Mouse (Mus musculus) heart, embryonic 14.5 days (tissue): Measurements from ENCODE around the gene Apol8. TPM values are rescaled to one million over a fixed set of nuclear protein-coding genes. Genes with fewer than 3 reads are reported as not detected.
A peak's percentile ranks its signal among the peaks of the same experiment; 100 is the strongest.
"Not testable (repeated sequence)": the region's sequence is repeated elsewhere in the genome, so short reads cannot be mapped to it uniquely, and the experiment has no call there.

Source experiments
- ATAC-seq: fragments of 200-750 bp; cut with Nextera tagmentation; 2 replicates; pipeline ENCODE4 v1.8.0; 2017; ENCODE audit warnings: low read depth, moderate TSS enrichment; ENCODE audit not compliant: insufficient number of reproducible peaks, insufficient read depth, low FRiP score
- H3K27ac ChIP-seq, 2 experiments: fragments of 200-500 bp in 1 of 2; fragments of 300-500 bp in 1 of 2; sonication (generic) in 1 of 2; replicated peaks in 1 of 2; 2 replicates each; pipeline ENCODE4 v1.5.1; 2012 to 2014; ENCODE audit warnings: low read depth in 2 of 2, low read length in 2 of 2, control low read depth in 1 of 2, mild to moderate bottlenecking in 1 of 2, mixed read lengths in 1 of 2; ENCODE audit not compliant: control insufficient read depth in 1 of 2, insufficient read depth in 1 of 2
- H3K27me3 ChIP-seq: fragments of 300-500 bp; sonication (generic); 2 replicates; pipeline ENCODE4 v1.6.1; 2014; ENCODE audit warnings: mild to moderate bottlenecking, low read length, control low read depth; ENCODE audit not compliant: control insufficient read depth, insufficient read depth
- H3K36me3 ChIP-seq: fragments of 300-500 bp; sonication (generic); 2 replicates; pipeline ENCODE4 v1.6.1; 2014; ENCODE audit warnings: mild to moderate bottlenecking, control low read depth, low read length, mixed read lengths; ENCODE audit not compliant: control insufficient read depth, insufficient read depth
- H3K4me1 ChIP-seq, 2 experiments: fragments of 200-500 bp in 1 of 2; fragments of 300-500 bp in 1 of 2; sonication (generic) in 1 of 2; 2 replicates each; pipeline ENCODE4 v1.6.1; 2012 to 2014; ENCODE audit warnings: low read length in 2 of 2, control low read depth in 1 of 2, mixed read lengths in 1 of 2; ENCODE audit not compliant: control insufficient read depth in 2 of 2, insufficient read depth in 2 of 2
- H3K4me2 ChIP-seq: fragments of 300-500 bp; sonication (generic); 2 replicates; pipeline ENCODE4 v1.6.1; 2014; ENCODE audit warnings: mild to moderate bottlenecking, low read length
- H3K4me3 ChIP-seq, 2 experiments: fragments of 200-500 bp in 1 of 2; fragments of 300-500 bp in 1 of 2; sonication (generic) in 1 of 2; 2 replicates each; pipeline ENCODE4 v1.5.1; 2012 to 2014; ENCODE audit warnings: low read length in 2 of 2, mild to moderate bottlenecking in 2 of 2, control low read depth in 1 of 2, low read depth in 1 of 2, moderate library complexity in 1 of 2; ENCODE audit not compliant: control insufficient read depth in 1 of 2, insufficient read depth in 1 of 2
- H3K9ac ChIP-seq: fragments of 300-500 bp; sonication (generic); 2 replicates; pipeline ENCODE4 v1.6.1; 2014; ENCODE audit warnings: mild to moderate bottlenecking, low read length
- H3K9me3 ChIP-seq: fragments of 300-500 bp; sonication (generic); 2 replicates; pipeline ENCODE4 v1.6.1; 2016; ENCODE audit warnings: low read length, control low read depth; ENCODE audit not compliant: control insufficient read depth
- WGBS: fragments of 180-500 bp; shearing (Covaris S2); extraction: QIAGEN DNeasy Blood & Tissue Kit; methylation state at CpG from one replicate; pipeline ENCODE4 v1.1.7; 2014; 5-methylcytosine and 5-hydroxymethylcytosine counted together
- polyA plus RNA-seq: library from polyadenylated mRNA; unstranded; fragments of >200 nt; fragmentation: Nextera tagmentation; extraction: Ambion mirVana; gene quantifications from 2 replicates; pipeline ENCODE4 v1.2.1, GENCODE M21; 2014

Apol8 gene
- polyA plus RNA-seq, 1 experiment from 2014 or later: not detected

- H3K9ac ChIP-seq, H3K27ac ChIP-seq, H3K4me3 ChIP-seq, H3K36me3 ChIP-seq, H3K9me3 ChIP-seq, H3K4me1 ChIP-seq, ATAC-seq, H3K27me3 ChIP-seq, H3K4me2 ChIP-seq: not testable (repeated sequence)
- 59% methylated on average over 2 of the region's 6 CpGs for WGBS
These were observed 38.6 kb downstream of the Apol8 start for GRCm38 (mm10) chr15:77718240-77718639.

GRCm38 (mm10) chr15:77708936-77709335 lies 47.9 kb downstream of the Apol8 start:
- 0 out of 2 replicates have a peak, but pooled peaks have one; percentile 66 for ATAC-seq

GRCm38 (mm10) chr15:77705306-77705705 lies 51.5 kb downstream of the Apol8 start:
- H3K4me2 ChIP-seq, ATAC-seq, H3K27ac ChIP-seq, H3K27me3 ChIP-seq, H3K4me1 ChIP-seq, H3K9ac ChIP-seq, H3K36me3 ChIP-seq, H3K9me3 ChIP-seq, H3K4me3 ChIP-seq: not testable (repeated sequence)
- WGBS: 81% methylated on average over 3 of the region's 3 CpGs

More at GRCm38 (mm10) chr15:77708936-77709335, 47.9 kb downstream of the Apol8 start:
- H3K27me3 ChIP-seq, H3K4me3 ChIP-seq, H3K4me1 ChIP-seq, H3K27ac ChIP-seq, H3K4me2 ChIP-seq, H3K36me3 ChIP-seq, H3K9ac ChIP-seq, H3K9me3 ChIP-seq: not testable (repeated sequence)
- 71% methylated on average over 1 of the region's 1 CpGs for WGBS

- not testable (repeated sequence) for H3K27me3 ChIP-seq, H3K27ac ChIP-seq, H3K4me2 ChIP-seq, H3K36me3 ChIP-seq, H3K4me3 ChIP-seq, H3K9ac ChIP-seq, H3K9me3 ChIP-seq, H3K4me1 ChIP-seq, ATAC-seq
- WGBS: 63% methylated on average over 4 of the region's 4 CpGs
These were observed 58.1 kb downstream of the Apol8 start, which contains the start of gene Apol7e for GRCm38 (mm10) chr15:77698656-77699055. TSS of gene Apol7e (plus strand) at chr15:77698857.

Other genes starting within 250 kb of the Apol8 start
- gene Apol11a, start 248.7 kb downstream of the Apol8 start, polyA plus RNA-seq: not detected in 2 replicates
- not detected in 2 replicates for gene Apol7c, start 223.7 kb downstream of the Apol8 start, polyA plus RNA-seq
- not detected in 2 replicates for gene 1700025B11Rik, start 195.1 kb downstream of the Apol8 start, polyA plus RNA-seq
- not detected in 2 replicates for gene Apol10b, start 160.9 kb downstream of the Apol8 start, polyA plus RNA-seq
- gene Gm36245, start 157.7 kb downstream of the Apol8 start, polyA plus RNA-seq: not detected in 2 replicates
- 0.16 and 0.27 TPM in 2 replicates for gene Apol11b, start 113.7 kb downstream of the Apol8 start, polyA plus RNA-seq
- 0.08 TPM in 1 of 2 replicates, not detected in the other for gene Apol7e, start 58.1 kb downstream of the Apol8 start, polyA plus RNA-seq
- gene Apol9b, start 28.0 kb downstream of the Apol8 start, polyA plus RNA-seq: not detected in 2 replicates
- gene Myh9, start 85.2 kb upstream of the Apol8 start, polyA plus RNA-seq: 31.0 and 32.8 TPM in 2 replicates
- 304 and 310 TPM in 2 replicates for gene Txn2, start 172.0 kb upstream of the Apol8 start, polyA plus RNA-seq
- 0.55 TPM in 2 replicates for gene Foxred2, start 199.7 kb upstream of the Apol8 start, polyA plus RNA-seq
- 121 and 135 TPM in 2 replicates for gene Eif3d, start 213.8 kb upstream of the Apol8 start, polyA plus RNA-seq